Mouse (Mus musculus) MEL (cell line): ENCODE data around the gene Cpox. TPM values are rescaled to one million over a fixed set of nuclear protein-coding genes. Genes with fewer than 3 reads are reported as not detected.

Source experiments
- DNase-seq: peaks from one replicate; pipeline ENCODE4 v3.0.0; 2011; ENCODE audit warnings: low read depth, low spot score
- H3K27ac ChIP-seq: 2 replicates; pipeline ENCODE4 v1.5.1; 2012; ENCODE audit warnings: low read depth, mild to moderate bottlenecking, control low read depth, low read length, moderate library complexity; ENCODE audit not compliant: control insufficient read depth
- H3K27me3 ChIP-seq, 2 experiments: fragments of 150-350 bp in 1 of 2; sonication (generic) in 1 of 2; 2 replicates each; pipeline ENCODE4 v1.6.1; 2012; ENCODE audit warnings: low read length in 2 of 2, mild to moderate bottlenecking in 2 of 2, improper control_type of control experiment in 1 of 2, moderate library complexity in 1 of 2; ENCODE audit not compliant: insufficient read depth in 2 of 2, control insufficient read depth in 1 of 2
- H3K36me3 ChIP-seq, 2 experiments: 2 replicates each; pipeline ENCODE4 v1.6.1; 2012 to 2014; ENCODE audit warnings: low read length in 2 of 2, improper control_type of control experiment in 1 of 2, inconsistent platforms in 1 of 2, mild to moderate bottlenecking in 1 of 2; ENCODE audit not compliant: insufficient read depth in 2 of 2, control insufficient read depth in 1 of 2
- H3K4me1 ChIP-seq, 2 experiments: fragments of 150-350 bp in 1 of 2; sonication (generic) in 1 of 2; 2 replicates each; pipeline ENCODE4 v1.6.1; 2012; ENCODE audit warnings: low read length in 2 of 2, improper control_type of control experiment in 1 of 2, mild to moderate bottlenecking in 1 of 2; ENCODE audit not compliant: insufficient read depth in 2 of 2, control insufficient read depth in 1 of 2
- H3K4me3 ChIP-seq, 2 experiments: fragments of 150-350 bp in 1 of 2; sonication (generic) in 1 of 2; 2 replicates each; pipeline ENCODE4 v1.5.1; 2012; ENCODE audit warnings: low read depth in 2 of 2, low read length in 2 of 2, mild to moderate bottlenecking in 2 of 2, moderate library complexity in 2 of 2, control low read depth in 1 of 2, improper control_type of control experiment in 1 of 2; ENCODE audit not compliant: control insufficient read depth in 1 of 2, insufficient read depth in 1 of 2
- H3K79me2 ChIP-seq: 2 replicates; pipeline ENCODE4 v1.6.1; 2012; ENCODE audit warnings: mild to moderate bottlenecking, low read length, moderate library complexity; ENCODE audit not compliant: control insufficient read depth, poor library complexity, insufficient read depth
- H3K9ac ChIP-seq: 2 replicates; pipeline ENCODE4 v1.6.1; 2012; ENCODE audit warnings: low read depth, mild to moderate bottlenecking, control low read depth, low read length, moderate library complexity; ENCODE audit not compliant: control insufficient read depth, poor library complexity, severe bottlenecking
- H3K9me3 ChIP-seq: fragments of 150-350 bp; sonication (generic); replicated peaks from 2 replicates; pipeline ENCODE4 v1.6.1; 2012; ENCODE audit warnings: mild to moderate bottlenecking, low read length, improper control_type of control experiment, moderate library complexity; ENCODE audit not compliant: insufficient read depth
- GABPA ChIP-seq: IDR thresholded peaks from 2 replicates; pipeline ENCODE4 v1.6.1; 2012; ENCODE audit warnings: low read depth, mild to moderate bottlenecking, inconsistent platforms, low read length, improper control_type of control experiment, moderate library complexity
- JUND ChIP-seq: IDR thresholded peaks from 2 replicates; pipeline ENCODE4 v1.6.1; 2011; ENCODE audit warnings: low read depth, mild to moderate bottlenecking, improper control_type of control experiment, low read length
- MAFK ChIP-seq: IDR thresholded peaks from 2 replicates; pipeline ENCODE4 v1.6.1; 2011; ENCODE audit warnings: low read depth, mild to moderate bottlenecking, low read length, improper control_type of control experiment, borderline replicate concordance
- MAX ChIP-seq: IDR thresholded peaks from 2 replicates; pipeline ENCODE4 v1.6.1; 2011; ENCODE audit warnings: low read length, improper control_type of control experiment
- MAZ ChIP-seq: IDR thresholded peaks from 2 replicates; pipeline ENCODE4 v1.6.1; 2012; ENCODE audit warnings: low read depth, mild to moderate bottlenecking, inconsistent platforms, low read length, improper control_type of control experiment
- MXI1 ChIP-seq: IDR thresholded peaks from 2 replicates; pipeline ENCODE4 v1.6.1; 2011; ENCODE audit warnings: mild to moderate bottlenecking, low read depth, low read length, improper control_type of control experiment
- MYB ChIP-seq: IDR thresholded peaks from 2 replicates; pipeline ENCODE4 v1.6.1; 2011; ENCODE audit warnings: mild to moderate bottlenecking, low read depth, low read length, improper control_type of control experiment
- NELFE ChIP-seq: IDR thresholded peaks from 2 replicates; pipeline ENCODE4 v1.6.1; 2011; ENCODE audit warnings: low read depth, low read length, improper control_type of control experiment
- NRF1 ChIP-seq: IDR thresholded peaks from 2 replicates; pipeline ENCODE4 v1.6.1; 2014; ENCODE audit warnings: low read depth, mild to moderate bottlenecking, inconsistent platforms, low read length, improper control_type of control experiment, moderate library complexity; ENCODE audit not compliant: poor library complexity, insufficient read depth, severe bottlenecking
- POLR2A ChIP-seq, 2 experiments: IDR thresholded peaks; 2 replicates each; pipeline ENCODE4 v1.6.1; 2011 to 2012; ENCODE audit warnings: low read length in 2 of 2, mild to moderate bottlenecking in 2 of 2, control low read depth in 1 of 2, improper control_type of control experiment in 1 of 2, low read depth in 1 of 2, moderate library complexity in 1 of 2; ENCODE audit not compliant: control insufficient read depth in 1 of 2, insufficient read depth in 1 of 2, poor library complexity in 1 of 2
- RAD21 ChIP-seq: IDR thresholded peaks from 2 replicates; pipeline ENCODE4 v1.6.1; 2011; ENCODE audit warnings: mild to moderate bottlenecking, low read depth, low read length, improper control_type of control experiment
- RCOR1 ChIP-seq: IDR thresholded peaks from 2 replicates; pipeline ENCODE4 v1.6.1; 2012; ENCODE audit warnings: low read depth, mild to moderate bottlenecking, inconsistent platforms, low read length, improper control_type of control experiment
- SIN3A ChIP-seq: IDR thresholded peaks from 2 replicates; pipeline ENCODE4 v1.6.1; 2012; ENCODE audit warnings: low read length, improper control_type of control experiment, inconsistent platforms
- TAL1 ChIP-seq: IDR thresholded peaks from 2 replicates; pipeline ENCODE4 v1.6.1; 2012; ENCODE audit warnings: mild to moderate bottlenecking, inconsistent platforms, low read length, moderate library complexity, mixed read lengths
- TBP ChIP-seq: IDR thresholded peaks from 2 replicates; pipeline ENCODE4 v1.8.0; 2011; ENCODE audit warnings: low read depth, low read length, improper control_type of control experiment
- TCF12 ChIP-seq: IDR thresholded peaks from 2 replicates; pipeline ENCODE4 v1.6.1; 2014; ENCODE audit warnings: low read depth, mild to moderate bottlenecking, inconsistent platforms, low read length, improper control_type of control experiment, moderate library complexity
- ZC3H11A ChIP-seq: IDR thresholded peaks from 2 replicates; pipeline ENCODE4 v1.6.1; 2012; ENCODE audit warnings: low read depth, mild to moderate bottlenecking, inconsistent platforms, low read length, improper control_type of control experiment
- ZKSCAN1 ChIP-seq: IDR thresholded peaks from 2 replicates; pipeline ENCODE4 v1.6.1; 2012; ENCODE audit warnings: low read depth, mild to moderate bottlenecking, inconsistent platforms, low read length, improper control_type of control experiment, moderate library complexity
- ZNF384 ChIP-seq: IDR thresholded peaks from 2 replicates; pipeline ENCODE4 v1.6.1; 2012; ENCODE audit warnings: low read depth, mild to moderate bottlenecking, inconsistent platforms, low read length, improper control_type of control experiment
- polyA plus RNA-seq, 2 experiments: library from polyadenylated mRNA; stranded (reverse) in 1 of 2; unstranded in 1 of 2; fragments of >175 nt in 1 of 2; fragments of >200 nt in 1 of 2; gene quantifications; 2 replicates each; pipeline versions ENCODE4 v1.2.1 to v1.2.4; 2012; ENCODE audit warnings: low replicate concordance in 2 of 2, low read depth in 1 of 2; ENCODE audit not compliant: insufficient read length in 2 of 2, insufficient read depth in 1 of 2, missing spikeins in 1 of 2
- total RNA-seq: library from RNA; depleted of rRNA; stranded (reverse); fragments of 300-350 nt; gene quantifications from 2 replicates; pipeline ENCODE4 v1.2.3, GENCODE M21; 2012

Cpox gene
- total and polyA plus RNA-seq, 3 experiments = 110 to 421 (median 159) TPM

GRCm38 (mm10) chr16:58694091-58694490 is 24.0 kb downstream of the Cpox start:
- TF ChIP-seq POLR2A (IDR thresholded peaks at IDR 0.05; ENCODE audit: control insufficient read depth in 1 of 2, insufficient read depth in 1 of 2, low read depth in 1 of 2, low read length in 2 of 2, poor library complexity in 1 of 2) (no peak), SIN3A (no peak), RAD21 (no peak), MAZ (no peak), JUND (no peak), NRF1 (no peak), GABPA (no peak), RCOR1 (no peak), ZC3H11A (no peak), ZKSCAN1 (no peak), MAFK (no peak), MXI1 (no peak), TCF12 (no peak), TAL1 (no peak), MYB (no peak), NELFE (no peak), MAX (no peak), TBP (no peak)
- H3K9ac ChIP-seq = no peak overlapping the region
- H3K36me3 ChIP-seq = peaks cover 0 to 15% of the 10 kb centered on the region in 2 experiments; a peak in 2 of 4 replicates
- H3K4me3 ChIP-seq = no peak overlapping the region
- no peaks in the 10 kb centered on the region for H3K79me2 ChIP-seq
- H3K4me1 ChIP-seq = peaks cover 2 to 13% of the 10 kb centered on the region in 2 experiments; a peak in 3 of 4 replicates
- no peaks in the 10 kb centered on the region for H3K27me3 ChIP-seq
- H3K9me3 ChIP-seq = no peaks in the 10 kb centered on the region
- DNase-seq = no peak
- H3K27ac ChIP-seq = no peak overlapping the region

GRCm38 (mm10) chr16:58696796-58697195 is 26.7 kb downstream of the Cpox start:
- no peaks in the 10 kb centered on the region for H3K9me3 ChIP-seq
- peaks cover 0 to 6% of the 10 kb centered on the region in 2 experiments; a peak in 1 of 4 replicates for H3K4me1 ChIP-seq
- no peak for DNase-seq
- no peak overlapping the region for H3K4me3 ChIP-seq
- H3K27ac ChIP-seq = no peak overlapping the region
- peaks cover 0 to 5% of the 10 kb centered on the region in 2 experiments; a peak in 1 of 4 replicates for H3K36me3 ChIP-seq
- H3K79me2 ChIP-seq = no peaks in the 10 kb centered on the region
- no peak overlapping the region for H3K9ac ChIP-seq
- no peaks in the 10 kb centered on the region for H3K27me3 ChIP-seq
- no peak for TF ChIP-seq ZNF384
